Comparison of ENCODE assay signal across 11 mouse cellular contexts in genomic region chr13:81684258-81684657, GRCm38 (mm10). TPM values are rescaled to one million over a fixed set of nuclear protein-coding genes. Genes with fewer than 3 reads are reported as not detected.
"Had no signal": no experiment of that assay in that cellular context is flagged by ENCODE, and none has a peak within 500 bp of the region (broad histone marks: within the 10 kb centered on the region; RNA-seq: fewer than 3 reads in every experiment).

No protein-coding gene starts in this region.

- H3K4me2 ChIP-seq: limb, embryonic 15.5 days; liver, embryonic 12.5 days; lung, embryonic 14.5 days; midbrain, embryonic 11.5 days had no signal

- DNase-seq: kidney, adult 8-10 months; kidney, postnatal 25 days; lung, embryonic 14.5 days; lung, postnatal 14 days; thymus, adult 18-20 months; thymus, postnatal 25 days had no signal

- H3K4me3 ChIP-seq: limb, embryonic 15.5 days; liver, embryonic 12.5 days; megakaryocyte, embryonic 14.5 days had no signal

- H3K27me3 ChIP-seq: limb, embryonic 15.5 days; liver, embryonic 12.5 days; megakaryocyte, embryonic 14.5 days had no signal

RNA-seq across cellular contexts. Expression of gene Adgrv1, which starts 51.3 kb away (rescaled TPM):
- polyA plus RNA-seq: macrophage had no signal
